Mouse (Mus musculus) C2C12 (cell line): ENCODE results near the gene Vwa5b2.

ENCODE experiments used
- CTCF ChIP-seq: IDR thresholded peaks from one replicate; pipeline ENCODE4 v1.5.1; 2011; ENCODE audit not compliant: control insufficient read depth, insufficient read depth, insufficient read length
- FOSL1 ChIP-seq: IDR thresholded peaks from one replicate; pipeline ENCODE4 v1.8.0; 2011; ENCODE audit warnings: mild to moderate bottlenecking, low read length; ENCODE audit not compliant: poor library complexity, insufficient read depth, severe bottlenecking
- MYOD1 ChIP-seq: IDR thresholded peaks from one replicate; pipeline ENCODE4 v1.6.1; 2011; ENCODE audit warnings: low read depth; ENCODE audit not compliant: control insufficient read depth, insufficient read length
- USF1 ChIP-seq: IDR thresholded peaks from one replicate; pipeline ENCODE4 v1.6.1; 2011; ENCODE audit warnings: low read depth, mild to moderate bottlenecking, control low read depth, moderate library complexity

DNA sequence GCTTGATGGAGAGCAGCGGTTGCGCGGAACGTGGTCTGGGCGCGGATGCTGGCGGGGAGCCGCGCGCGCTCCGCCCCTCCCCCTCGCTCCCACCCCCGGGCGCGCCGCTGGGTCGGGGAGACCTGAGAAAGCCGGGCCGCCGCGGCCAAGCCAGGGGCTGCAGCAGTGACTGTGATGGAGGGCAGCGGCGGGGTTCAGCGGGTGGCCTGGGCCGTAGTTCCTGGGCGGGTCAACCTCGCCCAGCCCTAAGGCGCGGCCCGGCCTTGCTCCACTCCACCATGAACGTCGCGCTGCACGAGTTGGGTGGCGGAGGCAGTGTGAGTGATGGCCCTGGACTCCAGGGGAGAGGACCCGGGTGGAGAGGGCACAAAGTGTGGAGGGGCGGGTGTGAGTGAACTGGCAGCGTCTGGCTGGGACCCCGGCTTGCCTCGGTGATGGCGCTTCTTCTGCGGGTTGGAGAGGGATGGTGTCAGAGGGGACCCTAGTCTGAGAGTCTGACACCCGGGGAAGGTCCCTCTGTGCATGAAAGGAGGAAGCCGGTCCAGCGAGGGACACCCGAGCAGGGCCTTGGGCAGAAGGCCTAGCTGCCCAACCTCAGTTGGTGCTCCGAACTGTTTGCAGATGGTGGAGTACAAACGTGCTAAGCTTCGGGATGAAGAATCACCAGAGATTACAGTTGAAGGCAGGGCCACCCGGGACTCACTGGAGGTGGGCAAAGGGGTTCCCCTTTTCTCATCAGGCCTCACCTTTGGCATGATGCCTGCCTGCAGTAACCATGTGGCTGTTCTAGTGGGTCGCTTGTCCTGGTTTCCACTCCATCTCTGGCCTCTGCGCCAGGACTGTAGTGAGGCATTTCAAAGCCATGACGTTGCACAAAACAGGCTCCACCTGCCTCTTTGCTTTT, 40.7 kb downstream of the Vwa5b2 start, which contains the start of gene Ece2:
- no peak for TF ChIP-seq CTCF
- no peak for TF ChIP-seq USF1
- no peak for TF ChIP-seq MYOD1
- TF ChIP-seq FOSL1 = no peak
